Mouse (Mus musculus): ENCODE results near the gene Actr10.

The Actr10 gene

DNA sequence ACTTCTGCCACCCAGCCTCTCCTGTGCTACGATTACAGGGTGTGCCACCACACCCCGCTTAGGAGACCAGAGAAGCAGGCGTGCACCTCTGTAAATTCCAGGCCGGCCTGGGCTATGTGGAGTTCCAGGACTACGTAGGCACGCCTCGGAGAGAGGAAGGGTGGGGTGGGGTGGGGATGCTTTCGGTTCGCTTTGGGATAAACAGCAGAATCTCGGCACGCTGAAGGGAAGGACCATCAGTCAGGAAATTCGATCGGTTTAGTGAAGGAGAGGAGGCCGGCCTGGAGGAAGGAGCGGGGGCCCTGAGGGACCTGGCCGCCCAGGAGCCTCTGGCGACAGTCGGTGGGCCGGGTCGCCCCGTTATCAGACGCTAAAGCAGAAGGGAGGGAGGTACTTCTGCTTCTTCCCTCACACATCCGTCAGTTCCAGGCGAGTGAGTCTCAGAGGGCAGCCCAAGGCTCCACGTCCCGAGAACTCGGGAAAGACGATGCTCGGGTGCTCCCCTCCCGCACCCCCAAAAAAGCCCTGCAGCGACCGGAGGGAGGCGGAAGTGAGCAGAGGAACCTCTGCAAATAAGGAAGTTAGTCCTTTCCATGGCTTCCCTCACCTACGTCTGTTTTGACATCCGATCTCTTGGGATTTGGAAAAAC is 30.6 kb downstream of the Actr10 start:
- peak; percentile 86 for DNase-seq (ENCODE audit: low spot score)

- DNase-seq (ENCODE audit: low spot score): peak; percentile 87
Observed at GRCm38 (mm10) chr12:70968791-70969307, 31.2 kb downstream of the Actr10 start.

- peak; percentile 50 for DNase-seq (ENCODE audit: low spot score)
Observed at GRCm38 (mm10) chr12:70969485-70970184, 32.0 kb downstream of the Actr10 start.

DNA sequence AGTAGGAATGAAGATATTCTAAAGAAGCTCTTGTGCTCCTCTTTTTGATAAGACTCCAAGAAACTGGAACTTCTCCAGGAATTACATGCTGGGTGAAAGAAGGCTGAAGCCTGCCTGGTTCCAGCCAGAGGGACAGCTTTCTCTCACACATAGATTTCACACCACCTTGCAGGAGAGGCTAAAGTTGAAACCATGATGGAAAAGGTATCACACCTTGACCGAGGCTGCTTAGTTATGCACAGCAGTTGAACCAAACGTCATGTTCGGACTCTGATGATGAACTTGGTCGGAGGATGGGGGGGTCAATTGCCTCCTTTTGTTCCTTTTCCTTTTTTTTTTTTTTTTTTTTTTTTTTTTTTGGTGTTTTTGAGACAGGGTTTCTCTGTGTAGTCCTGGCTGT is 36.2 kb downstream of the Actr10 start:
- no peak for DNase-seq (ENCODE audit: low spot score)

DNA sequence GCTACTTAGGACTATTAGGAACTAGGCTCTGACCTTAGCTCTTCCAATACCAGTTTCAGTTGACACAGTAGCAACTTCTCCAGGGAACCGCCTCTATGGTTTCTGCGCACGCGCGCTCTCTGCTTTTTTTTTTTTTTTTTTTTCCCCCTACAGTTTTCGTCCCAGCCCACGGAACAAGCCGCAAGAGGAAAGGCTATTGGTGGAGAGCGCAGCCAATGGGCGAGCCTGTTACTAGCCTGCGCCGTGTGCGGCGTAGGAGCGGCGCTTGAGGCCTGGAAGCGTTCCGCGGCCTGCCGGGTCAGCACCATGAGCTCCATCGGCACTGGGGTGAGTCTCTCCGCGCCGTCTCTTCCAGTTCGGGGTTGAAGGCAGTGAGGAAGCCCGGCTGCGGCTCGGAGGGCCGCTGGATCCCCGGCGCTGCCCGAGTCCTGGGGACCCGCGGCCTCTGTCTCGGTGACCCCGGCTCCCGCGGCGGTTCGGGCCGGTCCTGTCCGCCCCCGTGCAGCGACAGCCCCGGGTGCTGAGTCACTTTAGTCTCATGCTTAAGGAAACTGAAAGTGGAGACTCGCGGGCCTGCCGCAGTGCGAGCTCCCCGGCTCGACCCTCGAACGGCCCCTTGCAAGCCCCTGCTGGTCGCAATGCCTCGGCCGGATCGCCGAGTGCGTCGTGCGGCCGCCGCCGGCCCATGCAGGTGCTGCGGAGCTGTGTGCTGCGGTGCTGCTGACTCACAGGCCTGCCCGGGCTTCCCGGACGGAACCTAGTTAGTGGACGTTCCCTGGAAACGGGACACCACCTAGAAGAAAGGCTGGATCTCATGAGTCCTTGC is 37.0 kb downstream of the Actr10 start, which contains the start of gene Psma3:
Gene Psma3 (plus strand): TSS at position 181 of the 826 bp plus-strand sequence.
- DNase-seq (ENCODE audit: low spot score): peak; percentile 92

- no peak for DNase-seq (ENCODE audit: low spot score)
Observed at GRCm38 (mm10) chr12:70975406-70975805, 37.7 kb downstream of the Actr10 start.

- no peak for DNase-seq (ENCODE audit: low spot score)
Observed at GRCm38 (mm10) chr12:70975891-70976290, 38.2 kb downstream of the Actr10 start.

DNA sequence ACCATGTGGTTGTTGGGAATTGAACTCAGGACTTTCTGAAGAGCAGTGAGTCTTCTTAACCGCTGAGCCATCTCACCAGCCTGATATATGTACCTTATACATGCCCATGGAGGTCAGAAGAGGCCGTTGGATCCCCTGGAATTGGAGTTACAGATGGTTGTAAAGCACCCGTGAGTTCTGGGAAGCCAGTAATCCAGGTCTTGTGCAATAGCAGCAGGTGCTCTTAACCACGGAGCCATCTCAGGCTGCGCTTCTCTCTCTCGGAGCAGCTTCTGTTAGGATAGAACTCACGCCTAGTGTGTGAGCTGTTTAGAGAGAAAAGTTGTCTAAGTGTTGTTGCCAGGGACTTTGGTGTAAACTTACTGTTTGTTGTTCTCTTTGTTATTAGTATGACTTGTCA is 40.7 kb downstream of the Actr10 start:
- DNase-seq (ENCODE audit: low spot score): peak; percentile 60

- no peak for DNase-seq (ENCODE audit: low spot score)
Observed at GRCm38 (mm10) chr12:70984855-70985550, 47.3 kb downstream of the Actr10 start.

DNA sequence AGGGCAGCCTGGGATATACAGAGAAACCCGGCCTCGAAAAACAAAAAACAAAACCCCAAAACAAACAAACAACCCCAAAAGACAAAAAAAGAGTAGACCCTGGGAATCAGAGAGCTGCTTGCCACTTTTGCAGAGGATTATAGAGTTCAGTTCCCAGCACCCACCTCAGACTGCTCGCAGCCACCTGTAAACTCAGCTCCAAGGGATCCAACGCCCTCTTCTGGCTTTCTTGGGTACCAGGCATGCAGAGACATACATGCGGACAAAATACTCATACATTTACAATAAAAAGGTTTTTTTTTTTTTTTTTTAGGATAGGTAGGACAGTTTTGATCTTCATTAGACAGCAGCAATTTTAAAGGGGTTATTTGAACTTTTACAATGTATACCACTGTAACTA is 59.6 kb downstream of the Actr10 start:
- no peak for DNase-seq (ENCODE audit: low spot score)

GRCm38 (mm10) chr12:70999423-70999903 is 61.8 kb downstream of the Actr10 start:
- no peak for DNase-seq (ENCODE audit: low spot score)

- no peak for DNase-seq (ENCODE audit: low spot score)
Observed at GRCm38 (mm10) chr12:71000344-71000743, 62.7 kb downstream of the Actr10 start.

- peak; percentile 29 for DNase-seq (ENCODE audit: low spot score)
Observed at GRCm38 (mm10) chr12:71001456-71001855, 63.8 kb downstream of the Actr10 start.

- no peak for DNase-seq (ENCODE audit: low spot score)
Observed at GRCm38 (mm10) chr12:71003760-71004426, 66.2 kb downstream of the Actr10 start.

DNA sequence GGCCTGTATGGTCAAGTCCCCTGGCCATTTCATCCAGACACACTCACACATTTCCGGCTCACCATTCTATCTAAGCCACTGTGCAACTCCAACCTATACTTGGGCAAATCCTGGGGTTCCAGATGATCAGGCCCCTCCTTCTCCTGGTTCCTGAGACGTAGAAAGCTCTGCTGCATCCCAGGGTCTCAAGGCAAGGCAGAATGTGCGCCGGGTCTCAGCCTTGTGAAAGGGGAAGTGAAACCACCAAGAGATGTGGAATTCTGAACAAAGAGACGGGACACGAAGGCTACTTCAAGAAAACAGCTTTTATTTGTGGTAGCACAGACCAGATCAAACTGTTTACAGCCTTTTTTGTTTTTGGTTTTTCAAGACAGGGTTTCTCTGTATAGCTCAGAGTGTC is 68.5 kb downstream of the Actr10 start:
- DNase-seq (ENCODE audit: low spot score): no peak

DNA sequence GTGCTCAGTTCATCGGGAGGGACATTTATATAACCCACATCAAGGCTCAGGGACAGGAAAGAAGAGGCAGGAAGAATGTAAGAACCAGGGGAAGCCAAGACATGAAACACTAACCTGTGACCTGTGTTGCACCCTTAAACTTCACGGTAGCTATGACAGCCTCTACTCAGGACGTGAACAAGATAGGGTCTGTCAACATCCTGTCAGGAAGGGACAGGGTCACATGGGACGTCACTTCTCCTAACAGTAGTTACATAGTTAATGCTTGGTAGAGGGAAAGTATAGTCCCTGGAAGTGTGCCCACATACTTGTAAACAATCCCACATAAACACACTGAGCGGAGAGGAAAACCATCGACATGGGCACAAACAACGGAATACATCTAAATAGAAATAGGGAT is 69.2 kb downstream of the Actr10 start:
- DNase-seq (ENCODE audit: low spot score): no peak

DNA sequence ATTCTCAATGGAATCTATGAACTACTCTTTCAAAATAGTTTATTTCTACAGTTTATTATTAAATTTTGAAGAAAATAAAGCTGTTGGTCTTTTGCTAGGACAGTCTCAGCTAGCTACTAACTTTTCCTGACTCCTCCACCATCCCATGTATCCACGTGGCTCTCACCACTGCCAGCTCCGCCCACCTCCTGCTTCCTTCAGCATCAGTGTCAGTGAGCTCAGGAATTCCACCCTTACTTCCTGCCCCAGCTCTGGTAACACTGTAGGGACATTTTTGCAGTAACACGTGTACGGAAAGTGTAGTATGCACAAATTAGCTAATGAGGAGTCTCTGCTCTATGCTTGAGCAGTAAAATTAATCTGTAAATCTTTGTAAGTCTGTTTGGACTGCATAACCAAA is 72.1 kb downstream of the Actr10 start:
- DNase-seq (ENCODE audit: low spot score): peak; percentile 19

Measured in yolk sac, embryonic 10.5 days (tissue).